Mouse (Mus musculus) ES-E14 (cell line): ENCODE measurements around the gene Mgmt. TPM values are rescaled to one million over a fixed set of nuclear protein-coding genes. Genes with fewer than 3 reads are reported as not detected.

Source experiments
- DNase-seq: peaks from one replicate; pipeline ENCODE4 v3.0.0-alpha.2; 2013; ENCODE audit warnings: low read depth, low spot score
- H3K27ac ChIP-seq: 2 replicates; pipeline ENCODE4 v1.5.1; 2012; ENCODE audit warnings: low read depth, mild to moderate bottlenecking, low read length, moderate library complexity, mixed read lengths; ENCODE audit not compliant: poor library complexity, insufficient read depth, severe bottlenecking
- H3K36me3 ChIP-seq: 2 replicates; pipeline ENCODE4 v1.6.1; 2012; ENCODE audit warnings: mild to moderate bottlenecking, low read length, moderate library complexity, mixed read lengths; ENCODE audit not compliant: control insufficient read depth, poor library complexity, insufficient read depth, severe bottlenecking
- H3K4me1 ChIP-seq, 2 experiments: fragments of 150-350 bp in 1 of 2; sonication (generic) in 1 of 2; 2 replicates each; pipeline ENCODE4 v1.6.1; 2012; ENCODE audit warnings: low read length in 2 of 2, mild to moderate bottlenecking in 1 of 2, mixed read lengths in 1 of 2; ENCODE audit not compliant: control insufficient read depth in 2 of 2, insufficient read depth in 2 of 2, poor library complexity in 1 of 2
- H3K4me3 ChIP-seq, 2 experiments: fragments of 150-350 bp in 1 of 2; sonication (generic) in 1 of 2; 2 replicates each; pipeline ENCODE4 v1.5.1; 2012; ENCODE audit warnings: low read length in 2 of 2, low read depth in 1 of 2, mild to moderate bottlenecking in 1 of 2, mixed read lengths in 1 of 2; ENCODE audit not compliant: insufficient read depth in 1 of 2, poor library complexity in 1 of 2, severe bottlenecking in 1 of 2
- H3K9ac ChIP-seq: 2 replicates; pipeline ENCODE4 v1.6.1; 2012; ENCODE audit warnings: low read depth, mild to moderate bottlenecking, low read length, mixed read lengths; ENCODE audit not compliant: poor library complexity, insufficient read depth, severe bottlenecking
- H3K9me3 ChIP-seq: fragments of 150-350 bp; sonication (generic); 2 replicates; pipeline ENCODE4 v1.6.1; 2012; ENCODE audit warnings: low read depth, mild to moderate bottlenecking, low read length; ENCODE audit not compliant: control insufficient read depth, insufficient read depth
- CHD2 ChIP-seq: IDR thresholded peaks from 2 replicates; pipeline ENCODE4 v1.6.1; 2014; ENCODE audit warnings: mild to moderate bottlenecking, low read depth, low read length, inconsistent platforms
- HCFC1 ChIP-seq: IDR thresholded peaks from 2 replicates; pipeline ENCODE4 v1.6.1; 2012; ENCODE audit warnings: low read length, inconsistent platforms, borderline replicate concordance; ENCODE audit not compliant: insufficient read depth
- MAFK ChIP-seq: IDR thresholded peaks from 2 replicates; pipeline ENCODE4 v1.6.1; 2014; ENCODE audit warnings: mild to moderate bottlenecking, low read depth, low read length, inconsistent platforms; ENCODE audit not compliant: insufficient read depth
- ZC3H11A ChIP-seq: IDR thresholded peaks from 2 replicates; pipeline ENCODE4 v1.6.1; 2012; ENCODE audit warnings: low read depth, mild to moderate bottlenecking, inconsistent platforms, low read length, borderline replicate concordance
- ZNF384 ChIP-seq: IDR thresholded peaks from 2 replicates; pipeline ENCODE4 v1.6.1; 2012; ENCODE audit warnings: low read depth, low read length, inconsistent platforms
- in situ Hi-C, 2 experiments: fragments of 600-800 bp; cut with MboI; formaldehyde crosslinking; loops; one replicate each; pipeline ENCODE4 v1.15.1; 2025; ENCODE audit warnings: low sequenced_read_pairs in 2 of 2, inconsistent platforms in 1 of 2; ENCODE audit not compliant: unreplicated experiment in 2 of 2
- total RNA-seq: library from RNA; depleted of rRNA; stranded (reverse); fragments of 300-350 nt; gene quantifications from 2 replicates; pipeline ENCODE4 v1.2.3, GENCODE M21; 2012

Gene Mgmt
- total RNA-seq, 1 experiment: 6.4 TPM

- H3K4me1 ChIP-seq: no peaks in the 10 kb centered on the region
- H3K4me3 ChIP-seq: no peak overlapping the region
- in situ Hi-C loops: no loop called here
- no peaks in the 10 kb centered on the region for H3K9me3 ChIP-seq
- H3K36me3 ChIP-seq: no peaks in the 10 kb centered on the region
- H3K27ac ChIP-seq: no peak overlapping the region
- no peak for DNase-seq
- TF ChIP-seq ZNF384: no peak
- no peak for TF ChIP-seq CHD2
- no peak for TF ChIP-seq ZC3H11A
- TF ChIP-seq HCFC1: no peak
- no peak for TF ChIP-seq MAFK
- H3K9ac ChIP-seq: no peak overlapping the region
Measured at GRCm38 (mm10) chr7:136948275-136948810, 53.9 kb downstream of the Mgmt start.

GRCm38 (mm10) chr7:136952608-136953007 is 58.2 kb downstream of the Mgmt start:
- no peak for DNase-seq
- in situ Hi-C loops: no loop called here
- no peaks in the 10 kb centered on the region for H3K9me3 ChIP-seq
- no peaks in the 10 kb centered on the region for H3K36me3 ChIP-seq
- TF ChIP-seq ZNF384: no peak
- TF ChIP-seq CHD2: no peak
- no peak for TF ChIP-seq MAFK
- no peak overlapping the region for H3K9ac ChIP-seq
- H3K27ac ChIP-seq: no peak overlapping the region
- no peaks in the 10 kb centered on the region for H3K4me1 ChIP-seq
- no peak overlapping the region for H3K4me3 ChIP-seq

GRCm38 (mm10) chr7:136953251-136953650 is 58.8 kb downstream of the Mgmt start:
- H3K4me1 ChIP-seq: no peaks in the 10 kb centered on the region
- no peaks in the 10 kb centered on the region for H3K36me3 ChIP-seq
- in situ Hi-C loops: no loop called here
- no peaks in the 10 kb centered on the region for H3K9me3 ChIP-seq
- H3K27ac ChIP-seq: no peak overlapping the region
- H3K4me3 ChIP-seq: no peak overlapping the region
- DNase-seq: no peak
- no peak for TF ChIP-seq HCFC1
- no peak for TF ChIP-seq MAFK
- no peak for TF ChIP-seq ZC3H11A
- no peak for TF ChIP-seq CHD2
- TF ChIP-seq ZNF384: no peak
- H3K9ac ChIP-seq: no peak overlapping the region

- in situ Hi-C loops: no loop called here
- no peak overlapping the region for H3K27ac ChIP-seq
- no peak for DNase-seq
Measured at GRCm38 (mm10) chr7:136972361-136972760, 77.9 kb downstream of the Mgmt start.

GRCm38 (mm10) chr7:136975001-136975400 is 80.6 kb downstream of the Mgmt start:
- Histone ChIP-seq H3K4me1 (no peaks in the 10 kb centered on the region), H3K4me3 (no peak overlapping the region), H3K36me3 (no peaks in the 10 kb centered on the region), H3K9ac (no peak overlapping the region), H3K9me3 (no peaks in the 10 kb centered on the region), H3K27ac (no peak overlapping the region)
- TF ChIP-seq CHD2: no peak
- TF ChIP-seq ZC3H11A: no peak
- in situ Hi-C loops: no loop called here
- DNase-seq: no peak

More at GRCm38 (mm10) chr7:136972361-136972760, 77.9 kb downstream of the Mgmt start:
- H3K9me3 ChIP-seq: no peaks in the 10 kb centered on the region
- H3K4me3 ChIP-seq: no peak overlapping the region
- H3K36me3 ChIP-seq: no peaks in the 10 kb centered on the region
- no peak overlapping the region for H3K9ac ChIP-seq
- no peaks in the 10 kb centered on the region for H3K4me1 ChIP-seq
- TF ChIP-seq MAFK: no peak
- no peak for TF ChIP-seq CHD2
- no peak for TF ChIP-seq ZC3H11A
- no peak for TF ChIP-seq ZNF384
- no peak for TF ChIP-seq HCFC1
